Mouse (Mus musculus) kidney, adult 8-10 months (tissue): ENCODE measurements around the gene Spag9.
"Not testable (repeated sequence)": the region's sequence is repeated elsewhere in the genome, so short reads cannot be mapped to it uniquely, and the experiment has no call there.

ENCODE experiments used
- DNase-seq, 2 experiments: peaks; one replicate each; pipeline ENCODE4 v3.0.0; 2022

Gene Spag9

GRCm38 (mm10) chr11:93987026-93987425 is 8.9 kb upstream of the Spag9 start:
- DNase-seq: no peak

GRCm38 (mm10) chr11:93987625-93988327 is 8.1 kb upstream of the Spag9 start:
- DNase-seq: peak in 1 of 2 experiments; percentile 39

GRCm38 (mm10) chr11:93988328-93989062 is 7.4 kb upstream of the Spag9 start:
- DNase-seq: peak; percentile 56 to 74

GRCm38 (mm10) chr11:93994531-93994930 is 1.4 kb upstream of the Spag9 start:
- no peak for DNase-seq

- peak; percentile 86 to 94 for DNase-seq
Measured at GRCm38 (mm10) chr11:93995111-93995719, 676 bp upstream of the Spag9 start.

- peak; percentile 51 to 54 for DNase-seq
Measured at GRCm38 (mm10) chr11:93996306-93997140, 632 bp downstream of the Spag9 start.

- peak; percentile 92 to 93 for DNase-seq
Measured at GRCm38 (mm10) chr11:93997141-93997775, 1.4 kb downstream of the Spag9 start.

- DNase-seq: peak in 1 of 2 experiments; percentile 28
Measured at GRCm38 (mm10) chr11:93999276-93999675, 3.4 kb downstream of the Spag9 start.

- DNase-seq: no peak
Measured at GRCm38 (mm10) chr11:94003346-94003745, 7.5 kb downstream of the Spag9 start.

- DNase-seq: no peak
Measured at GRCm38 (mm10) chr11:94019091-94019490, 23.2 kb downstream of the Spag9 start.

GRCm38 (mm10) chr11:94020403-94020802 is 24.5 kb downstream of the Spag9 start:
- no peak for DNase-seq

GRCm38 (mm10) chr11:94026289-94026688 is 30.4 kb downstream of the Spag9 start:
- no peak for DNase-seq

GRCm38 (mm10) chr11:94032084-94032483 is 36.2 kb downstream of the Spag9 start:
- no peak for DNase-seq

GRCm38 (mm10) chr11:94032971-94033370 is 37.1 kb downstream of the Spag9 start:
- DNase-seq: no peak

GRCm38 (mm10) chr11:94035974-94036373 is 40.1 kb downstream of the Spag9 start:
- no peak for DNase-seq

- DNase-seq: no peak
Measured at GRCm38 (mm10) chr11:94041475-94041874, 45.6 kb downstream of the Spag9 start.

- DNase-seq: not testable (repeated sequence)
Measured at GRCm38 (mm10) chr11:94042301-94042700, 46.4 kb downstream of the Spag9 start.

- DNase-seq: peak; percentile 73 to 78
Measured at GRCm38 (mm10) chr11:94043998-94044985, 48.4 kb downstream of the Spag9 start.

GRCm38 (mm10) chr11:94045016-94045415 is 49.1 kb downstream of the Spag9 start:
- no peak for DNase-seq

GRCm38 (mm10) chr11:94047288-94047687 is 51.4 kb downstream of the Spag9 start:
- DNase-seq: no peak

- DNase-seq: no peak
Measured at GRCm38 (mm10) chr11:94054176-94054575, 58.3 kb downstream of the Spag9 start.
